Mouse (Mus musculus) thymus, postnatal 36 days (tissue): ENCODE results near the gene Radil.

ENCODE experiments used
- DNase-seq, 2 experiments: peaks; one replicate each; pipeline ENCODE4 v3.0.0; 2022; ENCODE audit warnings: mixed read lengths in 2 of 2

Gene Radil

GRCm38 (mm10) chr5:142444791-142445531 lies 105.9 kb downstream of the Radil start:
- DNase-seq: no peak

- DNase-seq: no peak
Measured at GRCm38 (mm10) chr5:142443994-142444393, 106.9 kb downstream of the Radil start.

- DNase-seq: no peak
Measured at GRCm38 (mm10) chr5:142443514-142443913, 107.4 kb downstream of the Radil start.

- no peak for DNase-seq
Measured at GRCm38 (mm10) chr5:142442045-142442440, 108.9 kb downstream of the Radil start.

- DNase-seq: peak; percentile 45 to 59
Measured at GRCm38 (mm10) chr5:142441332-142442044, 109.4 kb downstream of the Radil start.

GRCm38 (mm10) chr5:142440451-142441147 lies 110.3 kb downstream of the Radil start:
- peak; percentile 86 to 92 for DNase-seq

- peak; percentile 53 to 62 for DNase-seq
Measured at GRCm38 (mm10) chr5:142439911-142440432, 110.9 kb downstream of the Radil start.

- DNase-seq: no peak
Measured at GRCm38 (mm10) chr5:142438380-142438938, 112.4 kb downstream of the Radil start.

- DNase-seq: peak; percentile 33 to 56
Measured at GRCm38 (mm10) chr5:142435736-142436135, 115.2 kb downstream of the Radil start.
